Mouse (Mus musculus) midbrain, embryonic 14.5 days (tissue): ENCODE data around the gene Npas3. TPM values are rescaled to one million over a fixed set of nuclear protein-coding genes. Genes with fewer than 3 reads are reported as not detected.

Source experiments
- ATAC-seq: fragments of 200-750 bp; cut with Nextera tagmentation; 2 replicates; pipeline ENCODE4 v1.8.0; 2017; ENCODE audit warnings: moderate number of reproducible peaks, moderate library complexity; ENCODE audit not compliant: low FRiP score, low TSS enrichment
- DNase-seq: peaks from one replicate; pipeline ENCODE4 v3.0.0-alpha.2; 2015
- H3K27ac ChIP-seq: fragments of 300-500 bp; sonication (generic); replicated peaks from 2 replicates; pipeline ENCODE4 v1.5.1; 2014; ENCODE audit warnings: mild to moderate bottlenecking, low read depth, low read length, moderate library complexity
- H3K27me3 ChIP-seq: fragments of 300-500 bp; sonication (generic); 2 replicates; pipeline ENCODE4 v1.6.1; 2014; ENCODE audit warnings: low read length, control low read depth, mixed read lengths; ENCODE audit not compliant: control insufficient read depth, insufficient read depth
- H3K36me3 ChIP-seq: fragments of 300-500 bp; sonication (generic); 2 replicates; pipeline ENCODE4 v1.6.1; 2014; ENCODE audit warnings: low read length, control low read depth; ENCODE audit not compliant: control insufficient read depth, insufficient read depth
- H3K4me1 ChIP-seq: fragments of 300-500 bp; sonication (generic); 2 replicates; pipeline ENCODE4 v1.6.1; 2014; ENCODE audit warnings: mild to moderate bottlenecking, antibody characterized with exemption, low read length, control low read depth; ENCODE audit not compliant: control insufficient read depth, insufficient read depth
- H3K4me2 ChIP-seq: fragments of 300-500 bp; sonication (generic); 2 replicates; pipeline ENCODE4 v1.6.1; 2014; ENCODE audit warnings: mild to moderate bottlenecking, low read length, moderate library complexity
- H3K4me3 ChIP-seq: fragments of 300-500 bp; sonication (generic); replicated peaks from 2 replicates; pipeline ENCODE4 v1.5.1; 2014; ENCODE audit warnings: low read depth, low read length
- H3K9ac ChIP-seq: fragments of 300-500 bp; sonication (generic); replicated peaks from 2 replicates; pipeline ENCODE4 v1.6.1; 2014; ENCODE audit warnings: mild to moderate bottlenecking, low read length, moderate library complexity
- H3K9me3 ChIP-seq: fragments of 300-500 bp; sonication (generic); 2 replicates; pipeline ENCODE4 v1.6.1; 2016; ENCODE audit warnings: low read length, control low read depth, mixed read lengths; ENCODE audit not compliant: control insufficient read depth
- WGBS: fragments of 180-500 bp; shearing (Covaris S2); extraction: QIAGEN DNeasy Blood & Tissue Kit; methylation state at CpG from one replicate; pipeline ENCODE4 v1.1.7; 2014; 5-methylcytosine and 5-hydroxymethylcytosine counted together
- polyA plus RNA-seq: library from polyadenylated mRNA; unstranded; fragments of >200 nt; fragmentation: Nextera tagmentation; extraction: Ambion mirVana; gene quantifications from 2 replicates; pipeline ENCODE4 v1.2.1, GENCODE M21; 2014

Gene Npas3
- polyA plus RNA-seq, 1 experiment from 2014 or later: 34.0 TPM

DNA sequence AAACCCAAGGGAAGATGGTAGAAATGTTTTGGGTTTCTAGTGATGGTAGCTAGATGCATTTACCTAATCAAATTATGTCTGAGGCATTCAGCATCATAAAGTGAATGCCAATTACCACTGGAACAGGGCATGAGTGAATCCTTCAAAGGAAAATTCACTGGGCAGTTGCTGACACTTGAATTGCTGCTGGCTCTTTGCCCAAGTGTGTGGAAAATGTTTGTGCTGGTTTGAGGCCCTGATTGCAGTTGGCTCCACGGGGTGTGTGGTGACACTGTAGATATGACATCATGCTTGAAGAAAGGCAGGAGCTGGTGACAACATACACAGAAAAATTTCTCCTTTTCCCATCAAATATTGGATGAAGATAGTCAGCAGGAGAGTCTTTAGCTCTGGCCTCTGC, 382.1 kb downstream of the Npas3 start:
- H3K4me3 ChIP-seq: no peak overlapping the region
- no peak overlapping the region for H3K4me2 ChIP-seq
- H3K27me3 ChIP-seq: no peaks in the 10 kb centered on the region
- DNase-seq: no peak
- H3K4me1 ChIP-seq: peaks cover 8% of the 10 kb centered on the region; the same call in 1 of the 2 replicates
- H3K36me3 ChIP-seq: no peaks in the 10 kb centered on the region
- H3K9me3 ChIP-seq: no peaks in the 10 kb centered on the region
- no peak overlapping the region for H3K9ac ChIP-seq
- WGBS: 76% methylated on average over 1 of the region's 1 CpGs
- H3K27ac ChIP-seq: peak overlapping the region; percentile 53; the same call in 1 of the 2 replicates
- ATAC-seq: no peak

DNA sequence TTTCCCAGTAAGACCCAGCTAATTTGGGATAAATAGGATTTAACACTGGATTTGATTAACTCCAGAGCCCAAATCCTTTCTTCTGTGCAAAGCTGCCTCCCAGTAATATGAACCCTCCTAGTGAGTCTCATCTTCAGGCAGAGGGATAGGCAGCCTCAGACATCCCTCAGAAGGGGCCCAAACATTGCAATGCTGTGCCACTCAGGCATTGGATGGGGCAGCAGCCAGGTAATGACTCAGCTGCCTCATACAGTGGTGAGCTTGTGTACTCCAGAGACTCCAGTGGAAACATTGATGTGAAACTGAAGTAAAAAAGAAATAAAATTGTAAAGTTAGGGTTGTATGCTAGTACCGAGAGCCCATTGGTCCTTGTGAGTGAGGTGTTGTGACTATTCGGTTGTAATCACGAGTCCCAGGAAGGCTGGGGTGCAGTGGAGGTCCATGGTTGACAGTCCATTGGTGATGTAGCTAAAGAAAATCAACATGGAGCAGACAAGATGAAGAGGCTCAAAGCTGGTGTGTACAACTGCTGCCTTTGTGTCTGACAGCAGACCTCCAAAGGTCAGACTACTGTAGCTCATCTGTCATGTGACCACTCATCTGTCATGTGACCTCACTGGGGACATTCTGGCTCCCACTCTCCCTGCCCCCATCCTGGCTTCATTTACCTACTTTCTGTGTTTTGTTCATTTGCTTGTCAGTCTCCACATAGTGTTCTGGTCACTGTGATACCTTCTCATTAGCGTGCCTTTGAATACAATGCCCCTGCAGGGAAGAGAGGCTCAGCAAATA, 383.0 kb downstream of the Npas3 start:
- Histone ChIP-seq H3K27me3 (no peaks in the 10 kb centered on the region), H3K4me1 (peaks cover 8% of the 10 kb centered on the region; the same call in 1 of the 2 replicates), H3K4me3 (no peak overlapping the region), H3K9me3 (no peaks in the 10 kb centered on the region), H3K36me3 (no peaks in the 10 kb centered on the region), H3K9ac (no peak overlapping the region), H3K27ac (no peak overlapping the region), H3K4me2 (no peak overlapping the region)
- no peak for DNase-seq
- no peak for ATAC-seq
- WGBS: 90% methylated on average over 4 of the region's 4 CpGs

DNA sequence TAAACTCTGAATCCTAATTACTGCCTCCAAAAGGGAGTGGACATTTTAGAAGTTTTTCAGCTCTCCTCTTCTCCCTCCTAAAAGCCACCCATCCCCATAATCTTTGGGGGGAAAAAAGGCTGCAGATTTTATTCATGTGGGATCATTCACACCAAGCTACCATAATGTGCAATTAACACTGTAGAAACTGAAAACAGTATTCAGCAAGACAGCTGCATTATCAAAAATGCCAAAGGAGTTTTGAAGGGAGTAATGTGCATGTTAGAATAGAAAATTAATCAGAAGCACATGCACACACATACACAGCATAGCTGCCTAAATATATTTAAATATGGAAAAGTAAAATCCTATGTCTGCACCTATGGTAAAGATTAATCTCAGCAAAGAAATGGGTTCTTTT, 390.1 kb downstream of the Npas3 start:
- ATAC-seq: no peak
- H3K9me3 ChIP-seq: no peaks in the 10 kb centered on the region
- no peaks in the 10 kb centered on the region for H3K4me1 ChIP-seq
- DNase-seq: no peak
- H3K4me3 ChIP-seq: no peak overlapping the region
- H3K4me2 ChIP-seq: no peak overlapping the region
- H3K36me3 ChIP-seq: no peaks in the 10 kb centered on the region
- no peak overlapping the region for H3K9ac ChIP-seq
- H3K27ac ChIP-seq: no peak overlapping the region
- H3K27me3 ChIP-seq: no peaks in the 10 kb centered on the region

DNA sequence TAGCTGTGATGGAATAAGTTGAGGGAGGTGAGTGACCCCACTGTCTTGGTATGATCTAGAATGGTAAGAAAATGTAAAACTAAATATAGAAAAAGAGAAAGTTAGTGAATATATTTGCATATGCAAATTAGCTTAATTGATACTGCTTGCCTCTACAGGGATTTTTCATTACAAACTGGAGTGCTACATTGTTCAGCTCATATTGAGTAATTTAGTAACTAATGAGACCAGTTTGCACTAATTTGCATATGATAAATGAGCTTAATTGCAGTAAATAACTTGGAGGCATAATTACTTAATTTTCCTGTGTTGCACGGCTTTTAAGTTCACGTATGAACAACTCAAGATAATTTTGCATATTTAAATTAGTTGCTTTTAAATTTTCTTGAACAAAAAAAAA, 398.8 kb downstream of the Npas3 start:
- H3K4me1 ChIP-seq: no peaks in the 10 kb centered on the region
- no peak overlapping the region for H3K4me2 ChIP-seq
- DNase-seq: no peak
- H3K27me3 ChIP-seq: no peaks in the 10 kb centered on the region
- H3K9me3 ChIP-seq: no peaks in the 10 kb centered on the region
- no peak overlapping the region for H3K4me3 ChIP-seq
- 76% methylated on average over 2 of the region's 2 CpGs for WGBS
- no peak overlapping the region for H3K9ac ChIP-seq
- no peak overlapping the region for H3K27ac ChIP-seq
- H3K36me3 ChIP-seq: no peaks in the 10 kb centered on the region
- no peak for ATAC-seq

DNA sequence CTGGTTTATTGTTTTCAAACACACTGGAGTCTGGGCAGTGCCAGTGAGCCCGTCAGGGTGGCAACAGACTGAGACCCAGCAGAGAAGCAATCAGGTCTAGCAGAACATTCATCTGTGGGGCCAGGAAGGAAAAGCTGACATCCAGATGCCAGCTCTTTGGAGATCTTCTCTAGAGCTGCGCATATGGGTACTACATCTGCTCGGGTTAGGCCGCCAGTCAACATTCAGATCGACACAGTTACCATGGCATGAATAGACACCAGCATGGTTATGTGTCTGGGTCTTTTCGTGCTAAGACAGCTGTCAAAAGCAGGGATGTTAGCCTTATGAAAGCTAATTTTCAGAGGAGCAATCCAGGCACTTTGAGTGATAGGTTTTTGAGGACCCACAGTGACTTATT, 407.8 kb downstream of the Npas3 start:
- DNase-seq (no peak), ATAC-seq (no peak)
- no peaks in the 10 kb centered on the region for H3K9me3 ChIP-seq
- H3K27ac ChIP-seq: 0 out of 2 replicates have a peak overlapping the region, but pooled peaks have one; percentile 37
- no peaks in the 10 kb centered on the region for H3K27me3 ChIP-seq
- H3K9ac ChIP-seq: no peak overlapping the region
- H3K36me3 ChIP-seq: no peaks in the 10 kb centered on the region
- no peak overlapping the region for H3K4me2 ChIP-seq
- H3K4me1 ChIP-seq: peaks cover 7% of the 10 kb centered on the region; the same call in 1 of the 2 replicates
- no peak overlapping the region for H3K4me3 ChIP-seq
- WGBS: 79% methylated on average over 6 of the region's 6 CpGs

DNA sequence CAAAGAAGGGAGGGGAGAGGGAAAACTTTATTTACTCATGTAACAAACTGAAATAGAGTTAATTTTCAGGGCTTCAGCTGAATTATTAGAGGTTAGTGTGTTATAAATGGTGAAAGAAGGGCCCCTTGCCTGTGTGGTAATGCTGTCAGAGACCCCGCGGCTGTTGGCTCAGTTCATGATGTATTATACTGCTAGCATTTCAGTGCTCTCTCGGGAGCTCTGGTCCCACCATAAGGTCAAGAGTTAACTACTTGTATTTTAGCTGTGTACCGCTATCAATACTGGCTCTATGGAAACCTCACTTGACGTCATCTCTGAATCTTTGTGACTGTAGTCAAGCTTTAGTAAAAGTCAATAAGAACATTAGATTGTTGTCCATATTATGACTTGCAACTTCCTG, 415.6 kb downstream of the Npas3 start:
- Histone ChIP-seq H3K4me3 (no peak overlapping the region), H3K4me2 (no peak overlapping the region), H3K9ac (no peak overlapping the region), H3K36me3 (no peaks in the 10 kb centered on the region), H3K4me1 (peaks cover 8% of the 10 kb centered on the region), H3K27me3 (no peaks in the 10 kb centered on the region), H3K27ac (peak overlapping the region; percentile 9; the same call in 1 of the 2 replicates), H3K9me3 (no peaks in the 10 kb centered on the region)
- ATAC-seq: no peak
- DNase-seq: no peak
- WGBS: 52% methylated on average over 5 of the region's 5 CpGs

- Histone ChIP-seq H3K9ac (no peak overlapping the region), H3K9me3 (no peaks in the 10 kb centered on the region), H3K27me3 (no peaks in the 10 kb centered on the region), H3K27ac (no peak overlapping the region), H3K4me3 (no peak overlapping the region), H3K4me2 (no peak overlapping the region), H3K36me3 (no peaks in the 10 kb centered on the region), H3K4me1 (no peaks in the 10 kb centered on the region)
- ATAC-seq (no peak), DNase-seq (no peak)
- WGBS: 80% methylated on average over 2 of the region's 2 CpGs
Measured at GRCm38 (mm10) chr12:53671846-53672245, 423.4 kb downstream of the Npas3 start.

GRCm38 (mm10) chr12:53677091-53677630, 428.7 kb downstream of the Npas3 start:
- H3K27me3 ChIP-seq: no peaks in the 10 kb centered on the region
- H3K4me3 ChIP-seq: no peak overlapping the region
- H3K9ac ChIP-seq: no peak overlapping the region
- H3K36me3 ChIP-seq: no peaks in the 10 kb centered on the region
- H3K4me1 ChIP-seq: no peaks in the 10 kb centered on the region
- no peak overlapping the region for H3K27ac ChIP-seq
- DNase-seq: no peak
- no peaks in the 10 kb centered on the region for H3K9me3 ChIP-seq
- H3K4me2 ChIP-seq: no peak overlapping the region
- WGBS: 87% methylated on average over 3 of the region's 3 CpGs
- no peak for ATAC-seq

GRCm38 (mm10) chr12:53678166-53678565, 429.7 kb downstream of the Npas3 start:
- H3K4me3 ChIP-seq: no peak overlapping the region
- DNase-seq (no peak), ATAC-seq (no peak)
- H3K4me2 ChIP-seq: no peak overlapping the region
- no peak overlapping the region for H3K27ac ChIP-seq
- no peaks in the 10 kb centered on the region for H3K36me3 ChIP-seq
- WGBS: 51% methylated on average over 3 of the region's 3 CpGs
- no peaks in the 10 kb centered on the region for H3K27me3 ChIP-seq
- H3K4me1 ChIP-seq: no peaks in the 10 kb centered on the region
- no peaks in the 10 kb centered on the region for H3K9me3 ChIP-seq
- H3K9ac ChIP-seq: no peak overlapping the region
